Mouse (Mus musculus): Measurements from ENCODE around the gene Olfr1257. TPM values are rescaled to one million over a fixed set of nuclear protein-coding genes. Genes with fewer than 3 reads are reported as not detected.
"Not testable (repeated sequence)": the region's sequence is repeated elsewhere in the genome, so short reads cannot be mapped to it uniquely, and the experiment has no call there.

Gene Olfr1257
- polyA plus RNA-seq (2016; fragmentation: Nextera tagmentation; extraction: Ambion mirVana): not detected in 2 replicates

DNA sequence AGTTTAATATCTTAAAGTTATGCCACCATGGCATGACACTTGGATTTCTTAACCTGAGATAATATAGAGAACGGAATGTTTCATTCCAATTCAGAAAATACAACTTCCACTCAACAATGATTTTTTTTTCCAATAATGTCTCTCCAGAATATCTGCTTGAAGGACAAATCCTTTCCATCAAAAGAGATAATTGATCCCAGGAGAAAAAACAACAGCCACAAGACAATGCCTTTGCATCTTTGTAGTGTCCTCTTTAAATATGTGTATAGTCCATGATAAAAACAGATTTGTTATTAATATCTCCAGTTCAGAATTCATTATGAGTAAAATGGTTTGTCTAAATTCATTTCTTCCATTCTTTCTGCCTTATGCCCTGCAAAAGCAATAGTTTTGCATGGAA lies at the start of gene Olfr1257:
Gene Olfr1257 (plus strand): TSS at position 301 of the 400 bp plus-strand sequence.
- no peak within 1 kb of the TSS for H3K27ac ChIP-seq
- no peak for DNase-seq (ENCODE audit: extremely low spot score, low spot score)
- 88% methylated on average over 1 of the region's 1 CpGs for WGBS
- no peaks in the 10 kb centered on the region for H3K4me1 ChIP-seq
- no peaks in the 10 kb centered on the region for H3K36me3 ChIP-seq (replicated peaks)
- H3K27me3 ChIP-seq (ENCODE audit: poor library complexity, severe bottlenecking): no peaks in the 10 kb centered on the region
- peaks cover 3% of the 10 kb centered on the region; the same call in 1 of the 2 replicates for H3K9me3 ChIP-seq
- H3K4me3 ChIP-seq: no peak within 1 kb of the TSS

DNA sequence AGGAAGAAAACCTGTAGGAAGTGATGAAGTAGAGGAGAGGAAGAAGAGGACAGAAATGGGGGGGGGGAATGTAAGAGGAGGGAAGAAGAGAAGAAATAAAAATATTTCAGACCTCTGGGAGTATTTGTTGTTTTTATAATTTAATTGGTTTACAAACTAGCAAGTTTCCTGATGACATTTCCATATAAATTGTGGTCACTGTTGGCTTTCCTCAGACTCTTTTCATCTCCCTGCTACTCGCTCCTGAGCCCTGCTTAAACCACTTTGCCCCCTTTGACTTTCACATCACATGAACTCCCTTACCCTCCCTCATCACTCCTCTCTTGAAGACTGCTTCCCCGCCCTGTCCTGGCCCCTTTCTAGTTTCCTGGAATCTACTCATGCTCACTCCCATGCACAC lies 36.8 kb upstream of the Olfr1257 start, which contains the start of gene Olfr1256:
Gene Olfr1256 (minus strand): TSS at position 101 of the 400 bp plus-strand sequence.
- WGBS: 55% methylated on average over 2 of the region's 2 CpGs
- no peak for DNase-seq (ENCODE audit: extremely low spot score, low spot score)
- Histone ChIP-seq H3K27me3 (ENCODE audit: poor library complexity, severe bottlenecking) (no peaks in the 10 kb centered on the region), H3K4me3 (no peak within 1 kb of the TSS), H3K36me3 (replicated peaks) (no peaks in the 10 kb centered on the region), H3K4me1 (no peaks in the 10 kb centered on the region), H3K9me3 (no peaks in the 10 kb centered on the region), H3K27ac (no peak within 1 kb of the TSS)

DNA sequence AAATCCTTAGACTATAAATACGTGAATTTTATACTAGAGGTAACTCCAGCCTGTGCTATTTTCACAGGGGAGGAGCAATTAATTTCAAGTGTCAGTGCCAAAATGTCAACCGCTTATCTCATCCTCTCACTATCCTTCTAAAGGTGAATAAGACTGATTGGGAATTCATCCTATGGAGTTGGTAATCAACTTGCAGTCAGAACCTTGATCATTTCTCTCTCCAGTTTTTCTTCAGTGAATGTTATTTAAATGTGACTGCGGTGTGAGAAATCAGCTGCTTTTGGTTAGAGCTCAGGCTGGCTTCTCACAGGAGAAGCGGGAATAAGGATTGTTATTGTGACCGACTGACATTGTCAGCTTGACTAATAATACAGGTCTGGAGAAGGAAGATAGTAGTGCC lies 30.1 kb upstream of the Olfr1257 start, which contains the start of gene Olfr48:
Gene Olfr48 (minus strand): TSS at position 101 of the 400 bp plus-strand sequence.
- no peak within 1 kb of the TSS for H3K4me3 ChIP-seq
- no peaks in the 10 kb centered on the region for H3K36me3 ChIP-seq (replicated peaks)
- H3K9me3 ChIP-seq: no peaks in the 10 kb centered on the region
- H3K4me1 ChIP-seq: no peaks in the 10 kb centered on the region
- H3K27me3 ChIP-seq (ENCODE audit: poor library complexity, severe bottlenecking): no peaks in the 10 kb centered on the region
- no peak for DNase-seq (ENCODE audit: extremely low spot score, low spot score)
- H3K27ac ChIP-seq: no peak within 1 kb of the TSS
- WGBS: 88% methylated on average over 5 of the region's 5 CpGs

DNA sequence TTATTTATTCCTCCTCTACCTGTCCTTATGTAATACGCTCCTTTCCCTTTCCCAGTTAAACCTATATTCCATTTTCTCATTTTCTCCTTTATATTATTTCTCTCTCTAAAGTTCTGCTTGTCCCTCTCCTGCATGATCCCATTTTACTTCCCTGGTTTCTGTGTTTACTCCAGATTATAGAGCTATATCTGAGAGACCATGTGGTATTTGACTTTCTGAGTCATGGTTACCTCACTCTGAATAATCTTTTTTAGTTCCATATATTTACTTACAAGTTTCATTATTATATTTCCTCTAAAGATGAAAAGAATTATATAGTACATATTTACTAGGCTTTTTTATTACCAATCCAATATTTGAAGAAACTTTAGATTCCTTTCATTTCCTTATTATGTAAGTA lies 29.0 kb upstream of the Olfr1257 start:
- Histone ChIP-seq H3K36me3 (replicated peaks) (no peaks in the 10 kb centered on the region), H3K9me3 (no peaks in the 10 kb centered on the region), H3K27me3 (ENCODE audit: poor library complexity, severe bottlenecking) (no peaks in the 10 kb centered on the region), H3K27ac (no peak overlapping the region), H3K4me1 (no peaks in the 10 kb centered on the region), H3K4me3 (no peak overlapping the region)
- WGBS: 89% methylated on average over 1 of the region's 1 CpGs
- DNase-seq (ENCODE audit: extremely low spot score, low spot score): no peak

DNA sequence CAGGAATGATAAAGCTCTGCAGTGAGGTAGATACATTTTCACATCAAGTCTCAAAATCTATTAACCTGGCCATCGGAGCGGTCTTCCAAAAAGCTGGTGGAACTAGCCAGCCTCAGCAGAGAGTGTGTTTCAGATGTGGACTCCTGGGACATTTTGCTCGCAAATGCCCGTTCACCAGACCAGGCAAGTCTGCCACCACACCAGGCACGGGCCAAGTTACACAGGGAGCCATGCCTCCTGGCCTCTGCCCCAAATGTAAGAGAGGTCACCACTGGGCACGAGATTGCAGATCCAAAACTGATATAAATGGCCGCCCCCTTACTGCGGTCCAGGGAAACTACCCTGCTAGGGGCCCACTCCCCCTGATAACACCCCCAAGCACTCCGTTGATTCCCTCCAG lies 34.4 kb downstream of the Olfr1257 start:
- H3K27me3 ChIP-seq (ENCODE audit: poor library complexity, severe bottlenecking); H3K4me3 ChIP-seq; H3K27ac ChIP-seq; DNase-seq (ENCODE audit: extremely low spot score, low spot score); H3K9me3 ChIP-seq; H3K4me1 ChIP-seq; H3K36me3 ChIP-seq (replicated peaks): not testable (repeated sequence)
- WGBS: 92% methylated on average over 9 of the region's 9 CpGs

DNA sequence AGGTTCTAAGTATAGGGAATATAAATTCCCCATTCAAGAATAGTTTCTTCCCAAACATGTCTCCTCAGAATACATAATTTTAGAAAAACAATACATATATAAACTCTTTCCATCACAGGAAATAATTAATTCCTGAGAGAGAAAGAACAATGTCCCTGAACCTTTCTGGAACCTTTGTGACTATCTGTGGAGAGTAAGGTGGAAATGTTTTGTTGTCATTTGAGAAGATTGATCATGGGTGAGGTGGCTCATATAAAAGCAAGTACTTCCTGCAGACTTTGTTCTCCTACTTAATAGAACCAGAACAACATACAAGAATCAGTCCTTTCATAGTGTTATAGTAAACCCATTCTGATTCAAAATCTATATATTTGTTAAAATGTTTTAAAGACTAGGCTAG lies 48.8 kb downstream of the Olfr1257 start, which contains the start of gene Olfr1258:
Gene Olfr1258 (plus strand): TSS at position 301 of the 400 bp plus-strand sequence.
- no peak within 1 kb of the TSS for H3K27ac ChIP-seq
- no peaks in the 10 kb centered on the region for H3K27me3 ChIP-seq (ENCODE audit: poor library complexity, severe bottlenecking)
- H3K4me1 ChIP-seq: no peaks in the 10 kb centered on the region
- no peaks in the 10 kb centered on the region for H3K36me3 ChIP-seq (replicated peaks)
- DNase-seq (ENCODE audit: extremely low spot score, low spot score): no peak
- H3K4me3 ChIP-seq: no peak within 1 kb of the TSS
- no peaks in the 10 kb centered on the region for H3K9me3 ChIP-seq

Other genes starting within 250 kb of the Olfr1257 start
- not detected in 2 replicates for gene Olfr1249, start 243.5 kb upstream of the Olfr1257 start, polyA plus RNA-seq (2016; fragmentation: Nextera tagmentation; extraction: Ambion mirVana)
- not detected in 2 replicates for gene Olfr1250, start 217.0 kb upstream of the Olfr1257 start, polyA plus RNA-seq (2016; fragmentation: Nextera tagmentation; extraction: Ambion mirVana)
- not detected in 2 replicates for gene Olfr1251, start 206.5 kb upstream of the Olfr1257 start, polyA plus RNA-seq (2016; fragmentation: Nextera tagmentation; extraction: Ambion mirVana)
- not detected in 2 replicates for gene Olfr1252, start 153.4 kb upstream of the Olfr1257 start, polyA plus RNA-seq (2016; fragmentation: Nextera tagmentation; extraction: Ambion mirVana)
- not detected in 2 replicates for gene Olfr1253, start 121.3 kb upstream of the Olfr1257 start, polyA plus RNA-seq (2016; fragmentation: Nextera tagmentation; extraction: Ambion mirVana)
- not detected in 2 replicates for gene Olfr1254, start 84.8 kb upstream of the Olfr1257 start, polyA plus RNA-seq (2016; fragmentation: Nextera tagmentation; extraction: Ambion mirVana)
- gene Olfr1255, start 66.4 kb upstream of the Olfr1257 start, polyA plus RNA-seq (2016; fragmentation: Nextera tagmentation; extraction: Ambion mirVana): not detected in 2 replicates
- not detected in 2 replicates for gene Olfr1256, start 36.9 kb upstream of the Olfr1257 start, polyA plus RNA-seq (2016; fragmentation: Nextera tagmentation; extraction: Ambion mirVana)
- gene Olfr48, start 30.2 kb upstream of the Olfr1257 start, polyA plus RNA-seq (2016; fragmentation: Nextera tagmentation; extraction: Ambion mirVana): not detected in 2 replicates
- not detected in 2 replicates for gene Olfr1258, start 48.9 kb downstream of the Olfr1257 start, polyA plus RNA-seq (2016; fragmentation: Nextera tagmentation; extraction: Ambion mirVana)
- not detected in 2 replicates for gene Olfr1259, start 70.2 kb downstream of the Olfr1257 start, polyA plus RNA-seq (2016; fragmentation: Nextera tagmentation; extraction: Ambion mirVana)
- gene Olfr1260, start 95.9 kb downstream of the Olfr1257 start, polyA plus RNA-seq (2016; fragmentation: Nextera tagmentation; extraction: Ambion mirVana): not detected in 2 replicates
- not detected in 2 replicates for gene Olfr1261, start 112.8 kb downstream of the Olfr1257 start, polyA plus RNA-seq (2016; fragmentation: Nextera tagmentation; extraction: Ambion mirVana)
- gene Olfr1262, start 121.7 kb downstream of the Olfr1257 start, polyA plus RNA-seq (2016; fragmentation: Nextera tagmentation; extraction: Ambion mirVana): not detected in 2 replicates
- not detected in 2 replicates for gene Olfr1263, start 133.7 kb downstream of the Olfr1257 start, polyA plus RNA-seq (2016; fragmentation: Nextera tagmentation; extraction: Ambion mirVana)
- not detected in 2 replicates for gene Olfr1264, start 147.1 kb downstream of the Olfr1257 start, polyA plus RNA-seq (2016; fragmentation: Nextera tagmentation; extraction: Ambion mirVana)
- gene Olfr1265, start 156.9 kb downstream of the Olfr1257 start, polyA plus RNA-seq (2016; fragmentation: Nextera tagmentation; extraction: Ambion mirVana): not detected in 2 replicates
- not detected in 2 replicates for gene Olfr140, start 185.2 kb downstream of the Olfr1257 start, polyA plus RNA-seq (2016; fragmentation: Nextera tagmentation; extraction: Ambion mirVana)
- not detected in 2 replicates for gene Olfr1269, start 243.0 kb downstream of the Olfr1257 start, polyA plus RNA-seq (2016; fragmentation: Nextera tagmentation; extraction: Ambion mirVana)